ENCODE assay signal across 9 mouse cellular contexts in genomic region chr1:131964100-131964499, GRCm38 (mm10). TPM values are rescaled to one million over a fixed set of nuclear protein-coding genes. Genes with fewer than 3 reads are reported as not detected.
DNase-seq lines count a peak whose midpoint lies in the region; ATAC-seq and TF ChIP-seq lines count a peak whose summit lies in the region.
"Had no signal": no experiment of that assay in that cellular context is flagged by ENCODE, and none has a peak within 500 bp of the region (broad histone marks: within the 10 kb centered on the region; RNA-seq: fewer than 3 reads in every experiment).

No protein-coding gene starts in this region.

- ATAC-seq in lung, embryonic 14.5 days (ENCODE audit: insufficient read depth), result no peak
- ATAC-seq in heart, embryonic 12.5 days (ENCODE audit: insufficient number of reproducible peaks, low FRiP score), result no peak
- no peak for ATAC-seq in limb, embryonic 11.5 days (ENCODE audit: insufficient number of reproducible peaks, low FRiP score, low TSS enrichment, low read depth)
- ATAC-seq in stomach, embryonic 14.5 days (ENCODE audit: insufficient number of reproducible peaks, insufficient read depth, low FRiP score, low read depth), result no peak
- ATAC-seq: inflammation-experienced regulatory T-cells, adult 6 months had no signal

- H3K27ac ChIP-seq in lung, embryonic 14.5 days (ENCODE audit: low read depth), result no peak overlapping the region
- no peak overlapping the region for H3K27ac ChIP-seq in heart, embryonic 12.5 days (ENCODE audit: poor library complexity, severe bottlenecking)
- H3K27ac ChIP-seq in limb, embryonic 11.5 days (replicated peaks; ENCODE audit: low read depth, low read length), result no peak overlapping the region
- no peak overlapping the region for H3K27ac ChIP-seq in stomach, embryonic 14.5 days (ENCODE audit: low read length)

- peaks cover 47% of the 10 kb centered on the region for H3K27me3 ChIP-seq in lung, embryonic 14.5 days (ENCODE audit: insufficient read depth, low read length)
- H3K27me3 ChIP-seq in heart, embryonic 12.5 days (replicated peaks), result peaks cover 92% of the 10 kb centered on the region
- H3K27me3 ChIP-seq in limb, embryonic 11.5 days (ENCODE audit: control insufficient read depth, insufficient read depth, low read length), result peaks cover 21% of the 10 kb centered on the region
- H3K27me3 ChIP-seq in stomach, embryonic 14.5 days (ENCODE audit: control insufficient read depth, insufficient read depth, low read length), result 0 out of 2 replicates have a peak, but pooled peaks cover 7% of the 10 kb centered on the region

- H3K4me3 ChIP-seq in lung, embryonic 14.5 days (ENCODE audit: low read depth, low read length), result peak overlapping the region; percentile 74; the same call in 1 of the 2 replicates
- H3K4me3 ChIP-seq in heart, embryonic 12.5 days, result peak overlapping the region; percentile 83
- H3K4me3 ChIP-seq in limb, embryonic 11.5 days (ENCODE audit: low read depth, low read length), result peak overlapping the region; percentile 65; the same call in 1 of the 2 replicates
- peak overlapping the region; percentile 65 for H3K4me3 ChIP-seq in stomach, embryonic 14.5 days (ENCODE audit: low read depth, low read length)

- TF ChIP-seq CTCF in lung, embryonic 14.5 days (IDR thresholded peaks at IDR 0.05; ENCODE audit: low read depth), result no peak

- WGBS in lung, embryonic 14.5 days, result 27% methylated on average over 5 of the region's 5 CpGs
- 16% methylated on average over 5 of the region's 5 CpGs for WGBS in heart, embryonic 12.5 days
- WGBS in limb, embryonic 11.5 days, result 32% methylated on average over 5 of the region's 5 CpGs
- 52% methylated on average over 5 of the region's 5 CpGs for WGBS in stomach, embryonic 14.5 days

- H3K36me3 ChIP-seq in lung, embryonic 14.5 days (ENCODE audit: insufficient read depth), result no peaks in the 10 kb centered on the region
- no peaks in the 10 kb centered on the region for H3K36me3 ChIP-seq in heart, embryonic 12.5 days
- H3K36me3 ChIP-seq in limb, embryonic 11.5 days (ENCODE audit: control insufficient read depth, insufficient read depth, low read length), result no peaks in the 10 kb centered on the region
- H3K36me3 ChIP-seq in stomach, embryonic 14.5 days (ENCODE audit: control insufficient read depth, insufficient read depth, low read length), result no peaks in the 10 kb centered on the region

- DNase-seq in lung, embryonic 14.5 days, result no peak
- no peak for DNase-seq in lung, postnatal 4 days
- DNase-seq in limb, embryonic 11.5 days (ENCODE audit: low spot score), result no peak
- DNase-seq in retina, embryonic 14.5 days (ENCODE audit: low spot score), result no peak
- DNase-seq in thymus, postnatal 25 days, result no peak
- no peak for DNase-seq in spleen, postnatal 36 days (ENCODE audit: low spot score in 2 of 2)

- no peaks in the 10 kb centered on the region for H3K9me3 ChIP-seq in lung, embryonic 14.5 days (ENCODE audit: low read depth, low read length)
- no peaks in the 10 kb centered on the region for H3K9me3 ChIP-seq in heart, embryonic 12.5 days (replicated peaks)
- H3K9me3 ChIP-seq in limb, embryonic 11.5 days (ENCODE audit: control insufficient read depth, low read length), result no peaks in the 10 kb centered on the region
- no peaks in the 10 kb centered on the region for H3K9me3 ChIP-seq in stomach, embryonic 14.5 days (ENCODE audit: control insufficient read depth, low read depth, low read length)

- no peaks in the 10 kb centered on the region for H3K4me1 ChIP-seq in lung, embryonic 14.5 days (ENCODE audit: insufficient read depth)
- peaks cover 18% of the 10 kb centered on the region for H3K4me1 ChIP-seq in heart, embryonic 12.5 days (replicated peaks)
- peaks cover 11% of the 10 kb centered on the region for H3K4me1 ChIP-seq in limb, embryonic 11.5 days (ENCODE audit: control insufficient read depth, insufficient read depth, low read length)
- no peaks in the 10 kb centered on the region for H3K4me1 ChIP-seq in stomach, embryonic 14.5 days (ENCODE audit: control insufficient read depth, insufficient read depth, low read length)

- H3K4me2 ChIP-seq in lung, embryonic 14.5 days, result peak overlapping the region; percentile 100
- peak overlapping the region; percentile 100 for H3K4me2 ChIP-seq in heart, embryonic 12.5 days
- H3K4me2 ChIP-seq in limb, embryonic 11.5 days (ENCODE audit: low read depth, severe bottlenecking), result peak overlapping the region; percentile 99; the same call in 1 of the 2 replicates
- peak overlapping the region; percentile 88; the same call in 1 of the 2 replicates for H3K4me2 ChIP-seq in stomach, embryonic 14.5 days (replicated peaks; ENCODE audit: low read depth, low read length)

- no peak overlapping the region for H3K9ac ChIP-seq in lung, embryonic 14.5 days
- H3K9ac ChIP-seq in heart, embryonic 12.5 days, result 0 out of 2 replicates have a peak overlapping the region, but pooled peaks have one; percentile 73
- no peak overlapping the region for H3K9ac ChIP-seq in limb, embryonic 11.5 days (ENCODE audit: low read length)
- H3K9ac ChIP-seq in stomach, embryonic 14.5 days (replicated peaks; ENCODE audit: low read depth, low read length), result no peak overlapping the region

RNA-seq across cellular contexts. Expression of gene Slc45a3, which starts 1.3 kb away (rescaled TPM):
- 1.8 and 2.2 TPM in 2 replicates for polyA plus RNA-seq in lung, embryonic 14.5 days (2014; fragmentation: Nextera tagmentation; extraction: Ambion mirVana)
- polyA plus RNA-seq in heart, embryonic 12.5 days (2016; fragmentation: Nextera tagmentation; extraction: Ambion mirVana), result 1.7 and 2.0 TPM in 2 replicates
- polyA plus RNA-seq in limb, embryonic 11.5 days (2014; fragmentation: Nextera tagmentation; extraction: Ambion mirVana), result 1.7 and 2.3 TPM in 2 replicates
- polyA plus RNA-seq in stomach, embryonic 14.5 days (2014; fragmentation: Nextera tagmentation; extraction: Ambion mirVana), result 3.8 and 4.7 TPM in 2 replicates
- polyA plus RNA-seq: inflammation-experienced regulatory T-cells, adult 6 months had no signal

RNA-seq across cellular contexts. Expression of gene Elk4, which starts 43.3 kb away (rescaled TPM):
- 35.7 and 41.3 TPM in 2 replicates for polyA plus RNA-seq in lung, embryonic 14.5 days (2014; fragmentation: Nextera tagmentation; extraction: Ambion mirVana)
- 19.9 and 21.0 TPM in 2 replicates for polyA plus RNA-seq in heart, embryonic 12.5 days (2016; fragmentation: Nextera tagmentation; extraction: Ambion mirVana)
- 17.1 and 20.8 TPM in 2 replicates for polyA plus RNA-seq in limb, embryonic 11.5 days (2014; fragmentation: Nextera tagmentation; extraction: Ambion mirVana)
- 35.7 and 38.2 TPM in 2 replicates for polyA plus RNA-seq in stomach, embryonic 14.5 days (2014; fragmentation: Nextera tagmentation; extraction: Ambion mirVana)

RNA-seq across cellular contexts. Expression of gene Nucks1, which starts 53.8 kb away (rescaled TPM):
- polyA plus RNA-seq in lung, embryonic 14.5 days (2014; fragmentation: Nextera tagmentation; extraction: Ambion mirVana), result 64.9 and 66.1 TPM in 2 replicates
- 72.9 and 79.3 TPM in 2 replicates for polyA plus RNA-seq in heart, embryonic 12.5 days (2016; fragmentation: Nextera tagmentation; extraction: Ambion mirVana)
- polyA plus RNA-seq in limb, embryonic 11.5 days (2014; fragmentation: Nextera tagmentation; extraction: Ambion mirVana), result 63.3 and 63.4 TPM in 2 replicates
- 58.6 and 61.2 TPM in 2 replicates for polyA plus RNA-seq in stomach, embryonic 14.5 days (2014; fragmentation: Nextera tagmentation; extraction: Ambion mirVana)
